Mouse (Mus musculus) heart, embryonic 13.5 days (tissue): ENCODE results near the gene Slc25a21. TPM values are rescaled to one million over a fixed set of nuclear protein-coding genes. Genes with fewer than 3 reads are reported as not detected.
A peak's percentile ranks its signal among the peaks of the same experiment; 100 is the strongest.
"Not testable (repeated sequence)": the region's sequence is repeated elsewhere in the genome, so short reads cannot be mapped to it uniquely, and the experiment has no call there.

ENCODE experiments used
- ATAC-seq: fragments of 200-750 bp; cut with Nextera tagmentation; 2 replicates; pipeline ENCODE4 v1.8.0; 2017; ENCODE audit warnings: moderate TSS enrichment; ENCODE audit not compliant: insufficient number of reproducible peaks, low FRiP score, low TSS enrichment; ENCODE audit errors: extremely low read depth
- H3K27ac ChIP-seq: fragments of 300-500 bp; sonication (generic); replicated peaks from 2 replicates; pipeline ENCODE4 v1.5.1; 2015; ENCODE audit warnings: moderate library complexity, mild to moderate bottlenecking, inconsistent platforms
- H3K27me3 ChIP-seq: fragments of 300-500 bp; sonication (generic); replicated peaks from 2 replicates; pipeline ENCODE4 v1.6.1; 2015; ENCODE audit warnings: mild to moderate bottlenecking, inconsistent platforms
- H3K36me3 ChIP-seq: fragments of 300-500 bp; sonication (generic); 2 replicates; pipeline ENCODE4 v1.6.1; 2015; ENCODE audit warnings: mild to moderate bottlenecking, inconsistent platforms
- H3K4me1 ChIP-seq: fragments of 300-500 bp; sonication (generic); 2 replicates; pipeline ENCODE4 v1.6.1; 2015; ENCODE audit warnings: inconsistent platforms
- H3K4me2 ChIP-seq: fragments of 300-500 bp; sonication (generic); 2 replicates; pipeline ENCODE4 v1.6.1; 2015; ENCODE audit warnings: inconsistent platforms, mild to moderate bottlenecking, moderate library complexity
- H3K4me3 ChIP-seq: fragments of 300-500 bp; sonication (generic); 2 replicates; pipeline ENCODE4 v1.5.1; 2015; ENCODE audit warnings: moderate library complexity, mild to moderate bottlenecking, inconsistent platforms
- H3K9ac ChIP-seq: fragments of 300-500 bp; sonication (generic); 2 replicates; pipeline ENCODE4 v1.6.1; 2015; ENCODE audit warnings: inconsistent platforms, mild to moderate bottlenecking, moderate library complexity
- H3K9me3 ChIP-seq: fragments of 300-500 bp; sonication (generic); 2 replicates; pipeline ENCODE4 v1.6.1; 2016; ENCODE audit warnings: inconsistent platforms
- WGBS: fragments of 180-500 bp; shearing (Covaris S2); methylation state at CpG from one replicate; pipeline ENCODE4 v1.1.7; 2015; ENCODE audit warnings: mixed read lengths; 5-methylcytosine and 5-hydroxymethylcytosine counted together
- polyA plus RNA-seq: library from polyadenylated mRNA; unstranded; fragments of >200 nt; fragmentation: Nextera tagmentation; extraction: Ambion mirVana; gene quantifications from 2 replicates; pipeline ENCODE4 v1.2.1, GENCODE M21; 2015

Gene Slc25a21
- polyA plus RNA-seq: 0.68 and 1.5 TPM in 2 replicates

DNA sequence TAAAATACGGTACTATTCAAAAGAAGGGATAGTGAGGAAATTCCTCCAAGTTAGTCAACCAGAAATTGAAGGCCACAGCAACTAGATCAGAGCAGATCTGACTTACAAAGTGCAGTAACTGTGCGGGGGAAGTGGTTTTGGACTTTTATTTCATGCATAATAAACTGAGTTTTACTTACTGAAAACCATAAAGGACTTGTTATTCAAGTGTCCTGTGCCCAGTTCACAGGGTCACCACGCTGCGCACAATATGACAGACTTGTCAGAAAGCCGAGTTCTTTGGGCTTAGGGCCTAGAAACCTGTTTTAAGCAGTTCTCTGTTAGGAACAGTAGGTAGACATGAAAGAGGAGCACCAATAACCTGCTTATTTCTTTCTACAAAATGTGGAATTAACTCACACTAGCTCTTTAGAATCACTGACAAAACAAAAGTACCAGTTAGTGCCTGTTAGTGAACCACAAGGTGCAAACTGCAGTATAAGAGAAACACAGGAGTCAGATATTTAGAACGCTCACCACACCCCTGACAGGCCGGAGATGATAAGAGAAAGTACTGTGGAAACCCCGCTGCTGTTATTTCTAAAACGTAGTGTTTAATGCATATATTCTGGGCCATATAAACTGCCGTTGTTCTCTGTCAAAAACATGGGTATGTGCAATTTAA is at the start of gene Slc25a21:
Gene Slc25a21, minus strand, starts transcription at position 110 of the 664 bp plus-strand sequence.
- Histone ChIP-seq H3K9ac (peak within 1 kb of the TSS; percentile 79), H3K27me3 (peaks cover 15% of the 10 kb centered on the region; the same call in 1 of the 2 replicates), H3K4me1 (peaks cover 7% of the 10 kb centered on the region; the same call in 1 of the 2 replicates), H3K9me3 (no peaks in the 10 kb centered on the region), H3K4me2 (peak within 1 kb of the TSS; percentile 89), H3K36me3 (no peaks in the 10 kb centered on the region), H3K27ac (peak within 1 kb of the TSS; percentile 10), H3K4me3 (peak within 1 kb of the TSS; percentile 61)
- ATAC-seq: no peak
- 63% methylated on average over 10 of the region's 10 CpGs for WGBS

DNA sequence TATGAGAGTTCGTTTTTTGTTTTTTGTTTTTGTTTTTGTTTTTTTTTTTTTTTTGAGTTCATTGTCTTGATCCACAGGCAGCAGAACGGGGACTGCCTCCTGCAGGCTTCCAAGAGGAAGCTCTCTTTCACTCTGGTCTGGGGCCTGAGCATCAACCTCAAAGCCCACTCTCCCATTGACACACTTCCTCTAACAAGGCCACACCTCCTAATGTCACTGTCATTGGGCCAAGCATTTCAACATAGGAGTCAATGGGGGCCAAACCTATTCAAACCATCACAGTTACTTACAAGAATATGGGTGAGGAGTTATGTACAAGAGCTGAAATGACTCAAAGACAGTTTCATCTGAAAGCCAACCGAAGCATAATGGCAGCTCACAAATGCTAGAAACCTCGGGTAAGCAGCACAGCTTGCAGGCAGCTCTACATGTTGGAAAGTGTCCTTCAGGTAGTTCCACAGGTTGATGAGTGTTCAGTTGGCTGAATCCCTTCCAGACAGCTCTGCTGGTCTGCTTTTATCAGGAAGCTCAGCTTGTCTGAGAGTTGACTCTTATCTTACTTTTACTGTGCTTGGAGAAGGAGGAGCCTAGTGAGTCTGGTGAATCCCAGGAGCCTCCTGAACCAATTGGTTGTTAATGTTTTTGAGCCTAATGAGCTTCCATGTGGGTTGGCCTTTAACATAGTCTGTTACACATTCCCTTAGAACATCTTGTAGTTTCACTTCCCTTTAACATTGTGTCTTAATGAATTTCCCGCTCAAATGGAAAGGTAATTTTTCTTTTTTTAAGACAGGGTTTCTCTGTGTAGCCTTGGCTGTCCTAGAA is 46.6 kb upstream of the Slc25a21 start:
- 84% methylated on average over 5 of the region's 5 CpGs for WGBS
- H3K27ac ChIP-seq: no peak overlapping the region
- H3K9me3 ChIP-seq: no peaks in the 10 kb centered on the region
- no peaks in the 10 kb centered on the region for H3K4me1 ChIP-seq
- peaks cover 44% of the 10 kb centered on the region for H3K36me3 ChIP-seq
- no peak overlapping the region for H3K4me3 ChIP-seq
- no peak overlapping the region for H3K4me2 ChIP-seq
- no peaks in the 10 kb centered on the region for H3K27me3 ChIP-seq
- H3K9ac ChIP-seq: no peak overlapping the region
- ATAC-seq: no peak

DNA sequence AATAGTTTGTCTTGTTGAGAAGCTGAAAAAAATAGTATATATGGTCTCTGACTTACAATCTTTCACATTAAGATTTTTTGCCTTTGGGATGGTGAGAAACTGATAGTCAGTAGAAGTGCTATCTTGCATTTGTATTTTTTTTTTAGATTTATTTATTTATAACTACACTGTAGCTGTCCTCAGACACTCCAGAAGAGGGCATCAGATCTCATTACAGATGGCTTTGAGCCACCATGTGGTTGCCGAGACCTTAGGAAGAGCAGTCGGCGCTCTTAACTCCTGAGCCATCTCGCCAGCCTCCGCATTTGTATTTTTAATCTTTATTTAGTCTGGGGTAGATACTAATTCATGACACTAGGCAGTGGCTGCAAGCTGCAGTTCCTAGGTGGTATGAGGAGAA is 36.1 kb upstream of the Slc25a21 start:
- no peak for ATAC-seq
- no peak overlapping the region for H3K4me2 ChIP-seq
- peaks cover 14% of the 10 kb centered on the region for H3K36me3 ChIP-seq
- no peak overlapping the region for H3K9ac ChIP-seq
- H3K9me3 ChIP-seq: no peaks in the 10 kb centered on the region
- no peaks in the 10 kb centered on the region for H3K27me3 ChIP-seq
- peaks cover 28% of the 10 kb centered on the region for H3K4me1 ChIP-seq
- no peak overlapping the region for H3K4me3 ChIP-seq
- WGBS: 76% methylated on average over 5 of the region's 5 CpGs
- no peak overlapping the region for H3K27ac ChIP-seq

DNA sequence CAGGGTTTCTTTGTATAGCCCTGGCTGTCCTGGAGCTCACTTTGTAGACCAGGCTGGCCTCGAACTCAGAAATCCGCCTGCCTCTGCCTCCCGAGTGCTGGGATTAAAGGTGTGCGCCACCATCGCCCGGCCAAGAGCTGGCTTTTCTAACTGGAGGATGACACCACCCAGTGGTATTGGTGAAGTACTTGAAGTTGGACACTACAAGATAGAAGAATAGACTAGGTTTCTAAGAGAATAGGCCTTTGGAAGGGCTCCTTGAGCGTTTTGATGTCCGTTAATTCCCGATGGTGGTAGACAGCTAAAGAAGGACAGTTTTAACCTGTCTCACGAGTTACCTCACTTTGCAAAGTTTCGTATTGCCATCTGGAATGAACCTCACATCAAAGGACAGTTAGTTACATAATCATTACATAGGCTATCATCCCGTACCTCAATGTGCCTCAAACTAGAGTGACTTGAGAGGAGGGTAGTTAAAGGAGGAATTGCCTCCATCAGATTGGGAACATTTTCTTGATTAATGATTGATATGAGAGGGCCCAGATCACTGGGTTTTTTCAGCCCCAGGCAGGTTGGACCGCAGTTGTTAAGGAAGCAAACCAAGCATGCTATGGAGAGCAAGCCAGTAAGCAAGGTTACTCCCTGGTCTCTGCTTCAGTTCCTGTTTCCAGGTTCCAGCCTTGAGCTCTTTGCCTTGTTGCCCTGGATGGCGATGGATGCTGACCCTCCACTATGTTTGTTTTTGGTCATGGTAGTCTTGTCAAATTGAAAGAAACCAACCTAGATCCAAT is 34.0 kb upstream of the Slc25a21 start:
- Histone ChIP-seq H3K9ac (peak overlapping the region; percentile 95), H3K4me3 (peak overlapping the region; percentile 88), H3K9me3 (no peaks in the 10 kb centered on the region), H3K27ac (peak overlapping the region; percentile 91; the same call in 1 of the 2 replicates), H3K27me3 (no peaks in the 10 kb centered on the region), H3K4me2 (peak overlapping the region; percentile 81), H3K36me3 (peaks cover 10% of the 10 kb centered on the region), H3K4me1 (peaks cover 25% of the 10 kb centered on the region)
- WGBS: 60% methylated on average over 14 of the region's 14 CpGs
- ATAC-seq: no peak

DNA sequence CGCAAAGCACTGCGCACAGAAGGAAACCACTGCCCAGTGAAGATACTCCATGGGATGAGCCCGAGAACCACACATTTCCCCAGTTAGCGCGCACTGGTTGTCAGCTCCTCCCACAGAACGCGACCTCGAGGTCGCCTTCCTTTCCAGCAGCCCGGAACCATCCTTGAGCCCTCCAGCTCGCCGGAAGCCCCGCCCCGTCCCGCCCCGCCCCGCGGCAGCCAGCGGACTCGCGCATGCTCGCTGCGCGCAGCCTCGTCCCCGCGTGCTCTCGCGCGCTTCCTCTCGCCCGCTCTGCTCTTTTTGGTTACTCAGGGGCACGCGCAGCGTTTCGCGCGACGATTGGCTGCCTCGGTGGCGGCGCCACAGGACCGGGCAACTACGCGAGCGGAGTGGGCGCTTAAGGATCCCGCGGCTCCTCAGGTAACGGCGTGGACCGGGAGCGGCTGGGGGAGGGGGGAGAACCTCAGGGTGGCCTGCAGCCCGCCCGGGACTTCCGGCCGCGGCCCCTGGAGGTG is 33.0 kb upstream of the Slc25a21 start, which contains the start of the genes Prps1l3 and Mipol1:
Gene Prps1l3, plus strand, starts transcription at position 221 of the 515 bp plus-strand sequence.
Gene Mipol1, plus strand, starts transcription at position 236 of the 515 bp plus-strand sequence.
- under 1% methylated on average over 58 of the region's 58 CpGs for WGBS
- H3K4me1 ChIP-seq: peaks cover 24% of the 10 kb centered on the region
- peaks cover 9% of the 10 kb centered on the region for H3K36me3 ChIP-seq
- H3K9me3 ChIP-seq: no peaks in the 10 kb centered on the region
- peak within 1 kb of the TSS; percentile 95 for H3K9ac ChIP-seq
- H3K27me3 ChIP-seq: no peaks in the 10 kb centered on the region
- H3K27ac ChIP-seq: peak within 1 kb of the TSS; percentile 91
- peak within 1 kb of the TSS; percentile 88 for H3K4me3 ChIP-seq
- H3K4me2 ChIP-seq: peak within 1 kb of the TSS; percentile 81
- peak; percentile 98 for ATAC-seq

DNA sequence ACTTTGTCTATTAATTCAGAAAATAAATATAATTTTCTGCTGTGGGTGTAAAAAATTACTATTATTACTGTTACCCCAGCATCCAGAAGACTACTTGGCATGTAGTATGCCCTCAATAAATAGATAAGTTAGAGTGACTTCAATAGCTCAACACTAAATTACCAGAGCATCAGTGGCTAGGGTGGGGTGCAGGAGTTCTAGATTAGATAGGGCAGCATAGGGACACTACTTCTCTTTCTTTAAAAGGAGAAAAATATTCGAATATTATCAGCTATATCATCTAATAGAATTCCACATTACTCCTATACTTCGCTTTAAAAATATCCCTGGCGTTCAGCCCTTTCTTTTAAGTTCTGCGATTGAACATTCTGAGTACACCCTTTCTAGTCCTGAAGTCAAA is 32.4 kb upstream of the Slc25a21 start:
- H3K4me1 ChIP-seq: peaks cover 18% of the 10 kb centered on the region
- no peaks in the 10 kb centered on the region for H3K27me3 ChIP-seq
- peak overlapping the region; percentile 81 for H3K4me2 ChIP-seq
- peaks cover 3% of the 10 kb centered on the region for H3K36me3 ChIP-seq
- peak overlapping the region; percentile 95 for H3K9ac ChIP-seq
- H3K27ac ChIP-seq: peak overlapping the region; percentile 91
- WGBS: 21% methylated on average over 4 of the region's 4 CpGs
- peak overlapping the region; percentile 88 for H3K4me3 ChIP-seq
- ATAC-seq: no peak
- no peaks in the 10 kb centered on the region for H3K9me3 ChIP-seq

DNA sequence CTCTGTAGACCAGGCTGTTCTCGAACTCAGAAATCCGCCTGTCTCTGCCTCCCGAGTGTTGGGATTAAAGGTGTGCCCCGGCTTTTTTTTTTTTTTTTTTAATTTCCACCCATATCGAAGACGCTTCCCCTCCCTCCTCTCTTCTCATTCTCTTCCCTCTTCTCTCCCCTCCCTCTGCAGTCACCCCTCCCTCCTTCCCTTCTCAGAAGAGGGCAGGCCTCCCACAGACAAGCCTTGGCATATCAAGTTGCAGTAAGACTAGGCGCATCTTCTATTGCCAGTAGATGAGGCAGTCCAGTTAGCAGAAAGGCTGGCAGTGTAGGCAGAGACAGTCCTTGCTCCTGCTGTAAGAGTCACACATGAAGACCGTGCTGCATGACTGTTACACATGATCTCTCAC is 30.5 kb upstream of the Slc25a21 start:
- WGBS: 75% methylated on average over 4 of the region's 8 CpGs
- Histone ChIP-seq H3K27ac (no peak overlapping the region), H3K4me2 (no peak overlapping the region), H3K4me1 (peaks cover 15% of the 10 kb centered on the region), H3K9ac (no peak overlapping the region), H3K36me3 (no peaks in the 10 kb centered on the region), H3K27me3 (no peaks in the 10 kb centered on the region), H3K9me3 (no peaks in the 10 kb centered on the region), H3K4me3 (no peak overlapping the region)
- ATAC-seq: no peak

DNA sequence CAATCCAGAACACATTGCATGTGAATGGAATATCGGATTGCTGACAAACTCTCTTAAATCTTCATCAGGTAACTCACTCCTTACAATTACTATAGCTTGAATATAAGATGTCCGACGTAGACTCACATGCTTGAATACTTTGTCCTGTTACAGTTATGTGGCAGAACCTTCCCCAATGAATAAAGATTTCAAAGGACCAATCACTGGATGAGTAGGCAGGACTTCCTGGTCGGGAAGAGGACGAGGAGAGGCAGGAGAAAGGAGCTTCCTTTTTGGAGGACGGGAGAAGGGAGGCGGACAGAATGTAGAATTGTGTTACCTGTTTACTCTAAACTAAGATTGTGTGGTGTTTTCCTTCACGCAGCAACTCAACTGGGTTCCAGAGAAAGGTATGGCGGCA is 29.1 kb upstream of the Slc25a21 start:
- Histone ChIP-seq H3K4me1 (peaks cover 10% of the 10 kb centered on the region), H3K27ac (no peak overlapping the region), H3K9me3 (no peaks in the 10 kb centered on the region), H3K27me3 (no peaks in the 10 kb centered on the region), H3K4me3 (no peak overlapping the region), H3K4me2 (no peak overlapping the region), H3K9ac (no peak overlapping the region), H3K36me3 (no peaks in the 10 kb centered on the region)
- ATAC-seq: no peak
- 78% methylated on average over 9 of the region's 9 CpGs for WGBS

DNA sequence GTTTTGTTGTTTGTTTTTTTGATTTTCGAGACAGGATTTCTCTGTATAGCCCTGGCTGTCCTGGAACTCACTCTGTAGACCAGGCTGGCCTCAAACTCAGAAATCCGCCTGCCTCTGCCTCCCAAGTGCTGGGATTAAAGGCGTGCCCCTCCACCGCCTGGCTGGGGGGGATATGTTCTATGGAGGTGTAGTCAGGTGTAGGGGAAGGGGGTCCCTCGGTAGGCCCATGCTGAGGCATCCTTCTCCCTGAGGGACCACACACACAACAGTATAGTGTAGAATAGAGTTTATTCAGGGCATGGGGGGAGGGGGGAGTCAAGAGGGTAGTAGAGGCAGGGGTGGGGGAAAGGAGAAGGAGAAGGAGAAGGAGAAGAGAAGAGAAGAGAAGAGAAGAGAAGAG is 15.2 kb upstream of the Slc25a21 start:
- not testable (repeated sequence) for H3K27ac ChIP-seq, H3K4me3 ChIP-seq, H3K4me1 ChIP-seq, H3K9ac ChIP-seq, H3K9me3 ChIP-seq, H3K27me3 ChIP-seq, H3K36me3 ChIP-seq, ATAC-seq
- WGBS: 60% methylated on average over 5 of the region's 5 CpGs
- H3K4me2 ChIP-seq: peak overlapping the region; percentile 94; the same call in 1 of the 2 replicates

DNA sequence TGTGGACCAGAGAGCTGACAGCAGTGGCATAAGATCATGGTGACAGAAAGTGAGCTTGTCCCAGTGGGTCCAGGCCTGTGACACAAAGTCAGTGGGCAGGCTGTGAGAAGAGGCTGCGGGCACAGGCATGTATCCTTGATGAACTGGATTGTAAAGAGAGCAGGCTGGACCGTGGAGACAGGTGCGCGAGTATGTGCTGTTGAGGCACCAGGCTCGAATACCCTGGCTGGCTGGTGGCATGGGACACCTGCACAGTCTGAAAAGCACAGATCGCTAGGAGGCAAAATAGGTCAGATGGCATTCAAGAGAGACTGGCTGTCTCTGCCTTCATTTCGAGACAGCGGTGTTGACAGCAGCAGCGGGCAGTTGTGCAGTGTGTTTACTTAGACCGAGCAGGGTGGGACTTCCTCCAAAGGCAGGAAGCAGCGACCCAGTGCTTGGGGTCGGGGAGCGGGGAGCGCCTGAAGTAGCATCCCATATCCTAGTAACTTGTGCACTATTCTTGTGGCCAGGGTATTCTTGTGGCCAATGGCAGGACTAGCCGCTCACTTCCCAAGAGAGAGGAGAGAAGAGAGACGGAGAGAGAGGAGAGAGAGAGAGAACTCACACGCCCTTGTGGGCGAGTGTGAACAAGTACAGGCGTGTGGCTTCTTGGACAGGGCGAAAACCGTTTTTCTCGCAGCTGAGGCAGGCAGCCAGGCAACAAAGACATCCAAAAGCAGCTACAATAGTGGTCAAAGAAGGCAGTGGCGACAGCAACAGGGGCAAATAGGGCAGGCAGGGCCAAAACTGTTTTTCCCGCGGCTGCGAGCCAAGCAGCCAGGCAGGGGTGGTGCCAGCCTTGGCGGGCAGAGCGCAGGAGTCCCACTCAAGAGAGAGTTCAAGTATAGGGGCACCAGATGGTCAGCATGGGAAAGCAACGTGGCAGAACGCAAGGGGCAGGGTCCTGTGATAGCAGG is 14.4 kb upstream of the Slc25a21 start:
- Histone ChIP-seq H3K27me3 (no peaks in the 10 kb centered on the region), H3K9me3 (no peaks in the 10 kb centered on the region), H3K27ac (peak overlapping the region; percentile 55), H3K4me2 (peak overlapping the region; percentile 94), H3K4me1 (peaks cover 6% of the 10 kb centered on the region; the same call in 1 of the 2 replicates), H3K36me3 (no peaks in the 10 kb centered on the region), H3K9ac (peak overlapping the region; percentile 83), H3K4me3 (peak overlapping the region; percentile 63)
- peak; percentile 80; the same call in 1 of the 2 replicates for ATAC-seq
- 5% methylated on average over 30 of the region's 30 CpGs for WGBS
